Comparison of ENCODE assay signal across 8 mouse cellular contexts in genomic region chr19:4616546-4616945, GRCm38 (mm10). TPM values are rescaled to one million over a fixed set of nuclear protein-coding genes. Genes with fewer than 3 reads are reported as not detected.
DNase-seq lines count a peak whose midpoint lies in the region; ATAC-seq and TF ChIP-seq lines count a peak whose summit lies in the region.
"Had no signal": no experiment of that assay in that cellular context is flagged by ENCODE, and none has a peak within 500 bp of the region (broad histone marks: within the 10 kb centered on the region; RNA-seq: fewer than 3 reads in every experiment).

No protein-coding gene starts in this region.

- peak overlapping the region; percentile 92; the same call in 1 of the 2 replicates for H3K9ac ChIP-seq in kidney, embryonic 16.5 days (replicated peaks; ENCODE audit: low read length)
- H3K9ac ChIP-seq in ES-E14 (ENCODE audit: insufficient read depth, low read depth, low read length, poor library complexity, severe bottlenecking) (peak overlapping the region; percentile 65; the same call in 1 of the 2 replicates), MEL (ENCODE audit: control insufficient read depth, low read depth, low read length, poor library complexity, severe bottlenecking) (peak overlapping the region; percentile 41; the same call in 1 of the 2 replicates)
- no peak overlapping the region for H3K9ac ChIP-seq in intestine, embryonic 15.5 days

- peak overlapping the region; percentile 91; the same call in 1 of the 2 replicates for H3K4me3 ChIP-seq in kidney, embryonic 16.5 days (ENCODE audit: low read length)
- peak overlapping the region in 1 of 2 experiments; percentile 93; a peak in 1 of 4 replicates for H3K4me3 ChIP-seq in ES-E14 (ENCODE audit: insufficient read depth in 1 of 2, low read depth in 1 of 2, low read length in 2 of 2, poor library complexity in 1 of 2, severe bottlenecking in 1 of 2)
- no peak overlapping the region for H3K4me3 ChIP-seq in MEL (ENCODE audit: control insufficient read depth in 1 of 2, insufficient read depth in 1 of 2, low read depth in 2 of 2, low read length in 2 of 2)
- H3K4me3 ChIP-seq in intestine, embryonic 15.5 days (replicated peaks), result no peak overlapping the region

- H3K27me3 ChIP-seq in kidney, embryonic 16.5 days (ENCODE audit: insufficient read depth, low read length), result no peaks in the 10 kb centered on the region
- no peaks in the 10 kb centered on the region for H3K27me3 ChIP-seq in MEL (ENCODE audit: control insufficient read depth in 1 of 2, insufficient read depth in 2 of 2, low read length in 2 of 2)
- H3K27me3 ChIP-seq in intestine, embryonic 15.5 days (replicated peaks), result no peaks in the 10 kb centered on the region

- H3K4me2 ChIP-seq in kidney, embryonic 16.5 days (replicated peaks; ENCODE audit: low read depth, low read length), result peak overlapping the region; percentile 86
- 0 out of 2 replicates have a peak overlapping the region, but pooled peaks have one; percentile 84 for H3K4me2 ChIP-seq in intestine, embryonic 15.5 days (replicated peaks)

- H3K27ac ChIP-seq in kidney, embryonic 16.5 days (ENCODE audit: low read length), result peak overlapping the region; percentile 94
- H3K27ac ChIP-seq in ES-E14 (ENCODE audit: insufficient read depth, low read depth, low read length, poor library complexity, severe bottlenecking) (no peak overlapping the region), MEL (ENCODE audit: control insufficient read depth, low read depth, low read length) (peak overlapping the region; percentile 26; the same call in 1 of the 2 replicates)
- H3K27ac ChIP-seq in intestine, embryonic 15.5 days, result no peak overlapping the region

- 24% methylated on average over 4 of the region's 4 CpGs for WGBS in kidney, embryonic 16.5 days
- WGBS in intestine, embryonic 15.5 days, result 23% methylated on average over 4 of the region's 4 CpGs

- TF ChIP-seq POLR2A in MEL (IDR thresholded peaks at IDR 0.05; ENCODE audit: control insufficient read depth in 1 of 2, insufficient read depth in 1 of 2, low read depth in 1 of 2, low read length in 2 of 2, poor library complexity in 1 of 2), result no peak

- peak in 1 of 2 experiments; percentile 12; a peak in 2 of 4 replicates for TF ChIP-seq EP300 in MEL (IDR thresholded peaks at IDR 0.05; ENCODE audit: low read depth in 1 of 2, low read length in 2 of 2)

- peaks cover 33% of the 10 kb centered on the region for H3K36me3 ChIP-seq in kidney, embryonic 16.5 days (ENCODE audit: insufficient read depth, low read length)
- H3K36me3 ChIP-seq in ES-E14 (ENCODE audit: control insufficient read depth, insufficient read depth, low read length, poor library complexity, severe bottlenecking) (peaks cover 28% of the 10 kb centered on the region; the same call in 1 of the 2 replicates), MEL (ENCODE audit: control insufficient read depth in 1 of 2, insufficient read depth in 2 of 2, low read length in 2 of 2) (peaks cover 0 to 6% of the 10 kb centered on the region in 2 experiments; a peak in 2 of 4 replicates)
- peaks cover 26% of the 10 kb centered on the region for H3K36me3 ChIP-seq in intestine, embryonic 15.5 days

- H3K9me3 ChIP-seq in kidney, embryonic 16.5 days (ENCODE audit: low read length), result no peaks in the 10 kb centered on the region
- H3K9me3 ChIP-seq in ES-E14 (ENCODE audit: control insufficient read depth, insufficient read depth, low read depth, low read length) (no peaks in the 10 kb centered on the region), MEL (replicated peaks; ENCODE audit: insufficient read depth, low read length) (no peaks in the 10 kb centered on the region)
- H3K9me3 ChIP-seq in intestine, embryonic 15.5 days, result no peaks in the 10 kb centered on the region

- peaks cover 36% of the 10 kb centered on the region for H3K4me1 ChIP-seq in kidney, embryonic 16.5 days (ENCODE audit: insufficient read depth, low read length)
- H3K4me1 ChIP-seq in ES-E14 (ENCODE audit: control insufficient read depth in 2 of 2, insufficient read depth in 2 of 2, low read length in 2 of 2, poor library complexity in 1 of 2) (peaks cover 0 to 30% of the 10 kb centered on the region in 2 experiments; a peak in 3 of 4 replicates), MEL (ENCODE audit: control insufficient read depth in 1 of 2, insufficient read depth in 2 of 2, low read length in 2 of 2) (peaks cover 0 to 10% of the 10 kb centered on the region in 2 experiments; a peak in 2 of 4 replicates)
- H3K4me1 ChIP-seq in intestine, embryonic 15.5 days (replicated peaks), result peaks cover 29% of the 10 kb centered on the region

- H3K79me2 ChIP-seq in MEL (ENCODE audit: control insufficient read depth, insufficient read depth, low read length, poor library complexity), result peaks cover 2% of the 10 kb centered on the region; the same call in 1 of the 2 replicates

- TF ChIP-seq CTCF in MEL (IDR thresholded peaks at IDR 0.05 in 2 of 3, conservative IDR thresholded peaks at IDR 0.05 in 1 of 3; ENCODE audit: control insufficient read depth in 1 of 3, insufficient read depth in 1 of 3, low read depth in 2 of 3, low read length in 3 of 3, poor library complexity in 1 of 3, severe bottlenecking in 1 of 3), result no peak

- in situ Hi-C loops in ES-E14 (cut with MboI; ENCODE audit: low sequenced_read_pairs in 2 of 2, unreplicated experiment in 2 of 2), result no loop called here

- DNase-seq in kidney, postnatal 4 days, result no peak
- no peak for DNase-seq in ES-E14 (ENCODE audit: low read depth, low spot score)
- DNase-seq in MEL (ENCODE audit: low read depth, low spot score), result peak; percentile 56
- DNase-seq in spleen, adult 12 weeks (ENCODE audit: low spot score), result no peak
- no peak for DNase-seq in layer of hippocampus, postnatal 14 days (ENCODE audit: low spot score in 2 of 2)
- DNase-seq: layer of hippocampus, adult 9-11 months had no signal

- no peak for ATAC-seq in kidney, embryonic 16.5 days (ENCODE audit: low FRiP score, low TSS enrichment)
- ATAC-seq in intestine, embryonic 15.5 days, result no peak

- no peak for TF ChIP-seq RAD21 in MEL (IDR thresholded peaks at IDR 0.05; ENCODE audit: low read depth, low read length)

TF ChIP-seq in ES-E14, 5 proteins besides CTCF, POLR2A, EP300 and RAD21:
- no peak for TF ChIP-seq HCFC1 (IDR thresholded peaks at IDR 0.05; ENCODE audit: borderline replicate concordance, insufficient read depth, low read length)
- TF ChIP-seq MAFK (IDR thresholded peaks at IDR 0.05; ENCODE audit: insufficient read depth, low read depth, low read length), result no peak
- TF ChIP-seq ZC3H11A (IDR thresholded peaks at IDR 0.05; ENCODE audit: borderline replicate concordance, low read depth, low read length), result no peak
- no peak for TF ChIP-seq ZNF384 (IDR thresholded peaks at IDR 0.05; ENCODE audit: low read depth, low read length)
- TF ChIP-seq CHD2 (IDR thresholded peaks at IDR 0.05; ENCODE audit: low read depth, low read length), result no peak

TF ChIP-seq in MEL, 35 proteins besides CTCF, POLR2A, EP300 and RAD21:
- no peak for TF ChIP-seq MEF2A (IDR thresholded peaks at IDR 0.05; ENCODE audit: extremely low read depth, insufficient replicate concordance, low read depth, low read length, poor library complexity, severe bottlenecking)
- peak; percentile 20; the same call in 1 of the 2 replicates for TF ChIP-seq SIN3A (IDR thresholded peaks at IDR 0.05; ENCODE audit: low read length)

RNA-seq across cellular contexts. Expression of gene Lrfn4, which starts 1.1 kb away (rescaled TPM):
- polyA plus RNA-seq in kidney, embryonic 16.5 days (2015; fragmentation: Nextera tagmentation; extraction: Ambion mirVana), result 4.5 and 6.0 TPM in 2 replicates
- 22.8 and 33.9 TPM in 2 replicates for total RNA-seq in ES-E14 (2012; rRNA removed)
- total RNA-seq in MEL (2012; rRNA removed), result 11.5 and 14.0 TPM in 2 replicates
- 10 to 100 TPM in 1 of 2 experiments, not detected in 1; 17.5 TPM for polyA plus RNA-seq in MEL (2012; ENCODE audit: insufficient read depth in 1 of 2, insufficient read length in 2 of 2, low read depth in 1 of 2, low replicate concordance in 2 of 2, missing spikeins in 1 of 2)
- polyA plus RNA-seq in intestine, embryonic 15.5 days (2015; fragmentation: Nextera tagmentation; extraction: Ambion mirVana), result 6.5 and 7.8 TPM in 2 replicates
- 10 to 100 TPM; 50.9 to 53.1 TPM for total RNA-seq in layer of hippocampus, postnatal 14 days (2021)

RNA-seq across cellular contexts. Expression of gene Rce1, which starts 8.9 kb away (rescaled TPM):
- 92.4 and 96.0 TPM in 2 replicates for polyA plus RNA-seq in kidney, embryonic 16.5 days (2015; fragmentation: Nextera tagmentation; extraction: Ambion mirVana)
- total RNA-seq in ES-E14 (2012; rRNA removed) (63.6 and 103 TPM in 2 replicates), MEL (2012; rRNA removed) (37.1 and 43.1 TPM in 2 replicates)
- 10 to 100 TPM in 1 of 2 experiments, not detected in 1; 67.8 TPM for polyA plus RNA-seq in MEL (2012; ENCODE audit: insufficient read depth in 1 of 2, insufficient read length in 2 of 2, low read depth in 1 of 2, low replicate concordance in 2 of 2, missing spikeins in 1 of 2)
- 61.5 and 68.8 TPM in 2 replicates for polyA plus RNA-seq in intestine, embryonic 15.5 days (2015; fragmentation: Nextera tagmentation; extraction: Ambion mirVana)
- 10 to 100 TPM; 16.7 to 18.2 TPM for total RNA-seq in layer of hippocampus, postnatal 14 days (2021)

Comparison
In these comparisons a context has a peak if more than half of its experiments do, and no peak if none do; other contexts are left out.
1. H3K27ac ChIP-seq: peak in kidney, embryonic 16.5 days (single experiment) and MEL (single experiment); none in ES-E14 (single experiment) and intestine, embryonic 15.5 days (single experiment).